Mouse (Mus musculus): ENCODE measurements at regions not wholly inside any gene's neighbourhood (a gene's known extent, or its start where the extent isn't known, plus 50 kb on each side); places are given as distances from the start of the nearest gene placed in this dataset.

- ATAC-seq (replicated peaks; ENCODE audit: insufficient number of reproducible peaks, low FRiP score, low TSS enrichment, poor library complexity, severe bottlenecking), result no peak
These were observed 108.2 kb downstream of the Ccdc71l start for GRCm38 (mm10) chr12:32486729-32487128.

GRCm38 (mm10) chr12:32487883-32488577, 109.5 kb downstream of the Ccdc71l start:
- ATAC-seq (replicated peaks; ENCODE audit: insufficient number of reproducible peaks, low FRiP score, low TSS enrichment, poor library complexity, severe bottlenecking), result no peak

DNA sequence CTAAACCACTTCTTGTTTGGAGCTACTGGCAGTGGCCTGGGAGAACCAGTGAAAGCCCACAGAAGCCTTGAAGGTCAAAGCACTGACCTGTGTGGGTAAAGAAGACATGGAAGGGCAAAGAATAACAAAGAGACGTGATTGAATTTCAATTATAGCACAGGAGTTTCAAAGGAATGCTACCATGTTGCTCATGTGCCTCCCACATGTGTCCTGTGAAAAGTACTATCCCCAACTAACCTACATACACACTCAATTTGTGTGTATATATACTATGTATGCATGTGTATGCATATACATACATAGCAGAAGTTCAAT, 110.0 kb downstream of the Ccdc71l start:
- no peak for ATAC-seq (replicated peaks; ENCODE audit: insufficient number of reproducible peaks, low FRiP score, low TSS enrichment, poor library complexity, severe bottlenecking)

GRCm38 (mm10) chr12:32489415-32490139, 111.1 kb downstream of the Ccdc71l start:
- no peak for ATAC-seq (replicated peaks; ENCODE audit: insufficient number of reproducible peaks, low FRiP score, low TSS enrichment, poor library complexity, severe bottlenecking)

GRCm38 (mm10) chr12:32504196-32504595, 125.7 kb downstream of the Ccdc71l start:
- ATAC-seq (replicated peaks; ENCODE audit: insufficient number of reproducible peaks, low FRiP score, low TSS enrichment, poor library complexity, severe bottlenecking), result no peak

- ATAC-seq (replicated peaks; ENCODE audit: insufficient number of reproducible peaks, low FRiP score, low TSS enrichment, poor library complexity, severe bottlenecking), result no peak
These were observed 130.2 kb downstream of the Ccdc71l start for GRCm38 (mm10) chr12:32508671-32509070.

- ATAC-seq (replicated peaks; ENCODE audit: insufficient number of reproducible peaks, low FRiP score, low TSS enrichment, poor library complexity, severe bottlenecking), result no peak
These were observed 147.1 kb downstream of the Ccdc71l start for GRCm38 (mm10) chr12:32525586-32525985.

GRCm38 (mm10) chr12:32531216-32531615, 152.7 kb downstream of the Ccdc71l start:
- ATAC-seq (replicated peaks; ENCODE audit: insufficient number of reproducible peaks, low FRiP score, low TSS enrichment, poor library complexity, severe bottlenecking), result no peak

DNA sequence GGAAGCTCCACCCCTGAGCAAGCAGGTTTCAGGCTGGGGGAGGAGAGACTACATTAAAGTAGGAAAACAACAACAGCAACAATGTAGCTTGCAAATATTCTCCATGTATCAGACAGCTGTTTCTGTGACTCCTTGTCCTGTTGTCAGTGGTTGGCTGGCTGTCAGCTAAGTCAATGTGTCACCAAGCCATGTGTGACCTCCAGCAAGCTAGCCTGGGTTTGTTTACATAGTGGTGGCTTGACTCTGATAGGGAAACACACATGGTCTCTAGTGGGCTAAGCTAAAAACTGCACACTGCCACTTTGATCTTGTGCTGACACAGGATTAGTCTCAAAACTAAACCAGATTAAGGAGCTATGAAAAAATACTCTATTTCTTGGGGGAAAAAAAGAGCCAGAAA, 155.1 kb downstream of the Ccdc71l start:
- ATAC-seq (replicated peaks; ENCODE audit: insufficient number of reproducible peaks, low FRiP score, low TSS enrichment, poor library complexity, severe bottlenecking), result no peak

- no peak for ATAC-seq (replicated peaks; ENCODE audit: insufficient number of reproducible peaks, low FRiP score, low TSS enrichment, poor library complexity, severe bottlenecking)
These were observed 167.0 kb downstream of the Ccdc71l start for GRCm38 (mm10) chr12:32545466-32545865.

DNA sequence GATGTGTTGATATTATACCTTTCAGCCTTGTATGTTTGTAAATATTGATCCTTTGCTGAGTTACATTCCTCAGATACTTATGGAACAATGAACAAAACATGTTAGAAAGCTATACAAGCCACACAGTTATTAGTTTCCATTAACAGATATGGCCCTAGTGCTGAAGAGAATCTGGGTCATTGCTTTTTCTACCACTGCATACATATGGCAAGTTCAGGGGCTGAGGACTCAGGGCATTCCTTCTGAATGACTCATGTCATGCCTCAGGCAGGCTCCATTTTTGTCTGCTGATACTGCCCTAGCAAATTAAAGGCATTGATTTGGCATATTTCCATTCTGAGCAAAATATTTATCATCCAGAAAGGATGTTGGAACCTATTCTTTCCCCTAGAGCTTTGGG, 167.9 kb downstream of the Ccdc71l start:
- ATAC-seq (replicated peaks; ENCODE audit: insufficient number of reproducible peaks, low FRiP score, low TSS enrichment, poor library complexity, severe bottlenecking), result no peak

GRCm38 (mm10) chr12:32553793-32554192, 175.3 kb downstream of the Ccdc71l start:
- no peak for ATAC-seq (replicated peaks; ENCODE audit: insufficient number of reproducible peaks, low FRiP score, low TSS enrichment, poor library complexity, severe bottlenecking)

DNA sequence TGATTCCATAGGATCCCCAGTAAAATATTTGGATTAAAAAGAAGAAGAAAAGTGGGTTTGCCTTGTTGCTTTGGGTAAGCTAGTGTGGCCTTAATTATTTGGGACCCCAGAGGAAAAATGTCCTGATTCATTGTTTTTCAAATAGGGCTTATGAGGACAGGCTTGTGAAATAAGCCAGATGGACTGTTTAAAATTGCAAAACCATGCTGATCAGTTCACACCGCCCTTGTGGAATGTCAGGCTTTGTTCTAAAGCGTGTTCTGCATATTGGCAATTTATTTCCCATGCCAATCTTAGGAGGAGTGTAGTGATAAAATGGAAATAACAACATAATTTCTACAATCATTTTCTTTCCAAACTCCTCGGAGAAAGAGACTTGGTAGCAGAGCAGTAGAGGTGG, 189.3 kb downstream of the Ccdc71l start:
- ATAC-seq (replicated peaks; ENCODE audit: insufficient number of reproducible peaks, low FRiP score, low TSS enrichment, poor library complexity, severe bottlenecking), result no peak

GRCm38 (mm10) chr12:32581304-32581703, 202.8 kb downstream of the Ccdc71l start:
- no peak for ATAC-seq (replicated peaks; ENCODE audit: insufficient number of reproducible peaks, low FRiP score, low TSS enrichment, poor library complexity, severe bottlenecking)

DNA sequence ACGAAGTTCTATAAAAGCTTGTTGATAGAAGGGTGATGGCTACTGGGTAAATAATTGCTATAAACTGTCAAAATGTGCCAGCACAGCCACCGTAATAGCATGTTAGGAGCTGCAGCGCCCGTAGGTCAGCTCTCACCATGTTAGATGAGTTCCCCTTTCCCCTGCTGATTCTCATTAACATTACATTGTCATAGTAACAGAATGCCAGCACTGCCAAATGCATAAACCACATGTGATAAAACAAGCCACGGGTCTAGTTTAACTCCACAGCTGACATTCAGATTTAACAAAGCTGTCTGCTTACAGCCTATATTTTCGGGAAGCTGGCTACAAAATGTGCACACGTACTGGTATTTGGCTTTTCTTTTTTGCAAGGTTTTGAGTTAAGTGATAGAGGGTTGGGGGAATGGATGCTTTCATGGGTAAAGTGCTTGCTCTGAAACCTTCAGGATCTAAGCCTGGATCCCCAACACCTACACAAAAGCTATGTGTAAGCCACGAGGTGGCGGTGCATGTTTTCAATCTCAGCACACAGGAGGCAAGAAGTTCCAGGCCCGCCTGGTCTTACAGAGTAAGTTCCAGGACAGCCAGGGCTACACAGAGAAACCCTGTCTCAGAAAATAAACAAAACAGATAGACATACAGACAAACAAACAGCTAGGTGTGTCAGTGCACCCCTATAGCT, 217.1 kb upstream of the Nampt start:
- no peak for ATAC-seq (replicated peaks; ENCODE audit: insufficient number of reproducible peaks, low FRiP score, low TSS enrichment, poor library complexity, severe bottlenecking)

DNA sequence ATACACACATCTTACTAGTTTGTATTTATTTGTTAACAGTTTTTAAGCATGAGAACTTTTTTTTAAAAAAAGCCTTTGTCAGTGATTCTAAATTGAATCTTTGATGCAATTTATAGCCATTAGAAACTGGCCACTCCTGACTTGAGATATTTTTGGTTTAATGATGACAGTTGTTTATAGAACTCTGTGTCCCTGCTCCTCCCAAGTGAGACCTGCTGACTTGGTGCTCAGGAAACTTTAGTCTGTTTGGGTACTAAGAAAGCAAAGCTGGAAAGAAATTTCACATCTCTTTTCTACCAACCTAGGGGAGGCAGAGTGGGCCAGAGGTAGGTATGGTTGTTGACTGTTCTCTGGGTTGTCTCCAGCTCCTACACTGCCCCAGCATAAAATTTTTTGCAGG, 214.0 kb upstream of the Nampt start:
- no peak for ATAC-seq (replicated peaks; ENCODE audit: insufficient number of reproducible peaks, low FRiP score, low TSS enrichment, poor library complexity, severe bottlenecking)

- ATAC-seq (replicated peaks; ENCODE audit: insufficient number of reproducible peaks, low FRiP score, low TSS enrichment, poor library complexity, severe bottlenecking), result no peak
These were observed 204.3 kb upstream of the Nampt start for GRCm38 (mm10) chr12:32615000-32615399.

GRCm38 (mm10) chr12:32616086-32616485, 203.3 kb upstream of the Nampt start:
- no peak for ATAC-seq (replicated peaks; ENCODE audit: insufficient number of reproducible peaks, low FRiP score, low TSS enrichment, poor library complexity, severe bottlenecking)

GRCm38 (mm10) chr12:32617031-32617430, 202.3 kb upstream of the Nampt start:
- ATAC-seq (replicated peaks; ENCODE audit: insufficient number of reproducible peaks, low FRiP score, low TSS enrichment, poor library complexity, severe bottlenecking), result no peak

- no peak for ATAC-seq (replicated peaks; ENCODE audit: insufficient number of reproducible peaks, low FRiP score, low TSS enrichment, poor library complexity, severe bottlenecking)
These were observed 199.5 kb upstream of the Nampt start for GRCm38 (mm10) chr12:32619830-32620229.
